Mouse (Mus musculus) ES-Bruce4 (cell line): ENCODE results near the gene Park7.

Source experiments
- CTCF ChIP-seq: IDR thresholded peaks from one replicate; pipeline ENCODE4 v1.8.1; 2011; ENCODE audit warnings: low read depth, low read length
- EP300 ChIP-seq: IDR thresholded peaks from 2 replicates; pipeline ENCODE4 v1.6.1; 2011; ENCODE audit warnings: low read depth, low read length; ENCODE audit not compliant: insufficient read depth
- POLR2A ChIP-seq: IDR thresholded peaks from one replicate; pipeline ENCODE4 v1.8.1; 2011; ENCODE audit warnings: low read length; ENCODE audit not compliant: insufficient read depth

DNA sequence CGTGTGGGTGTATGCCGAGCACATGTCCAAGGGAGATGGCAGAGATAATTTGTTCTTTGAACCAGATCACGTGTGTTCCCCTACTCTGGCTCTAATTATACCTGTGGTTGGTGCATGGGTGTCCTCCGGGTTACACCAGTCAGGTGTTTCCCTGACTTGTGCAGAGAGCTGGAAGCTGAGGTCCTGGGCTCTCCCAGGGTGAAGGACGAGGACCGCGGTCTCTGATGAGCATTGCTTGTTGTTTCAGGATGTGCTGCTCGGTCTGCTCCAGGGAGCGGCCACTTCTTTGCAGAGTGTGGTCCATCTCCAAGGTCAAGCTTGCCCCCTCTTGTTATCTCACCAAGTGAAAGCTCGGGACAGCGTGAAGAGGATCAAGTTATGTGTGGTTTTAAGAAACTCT, 48.2 kb downstream of the Park7 start:
- TF ChIP-seq CTCF, result no peak
- TF ChIP-seq EP300, result no peak
- no peak for TF ChIP-seq POLR2A
